Mouse (Mus musculus) ES-Bruce4 (cell line): Measurements from ENCODE around the gene Smad5.

Source experiments
- CTCF ChIP-seq: IDR thresholded peaks from one replicate; pipeline ENCODE4 v1.8.1; 2011; ENCODE audit warnings: low read depth, low read length
- EP300 ChIP-seq: IDR thresholded peaks from 2 replicates; pipeline ENCODE4 v1.6.1; 2011; ENCODE audit warnings: low read depth, low read length; ENCODE audit not compliant: insufficient read depth

- TF ChIP-seq CTCF, result no peak
- no peak for TF ChIP-seq EP300
Measured at GRCm38 (mm10) chr13:56692644-56693043, 10.2 kb upstream of the Smad5 start.
